Mouse (Mus musculus): ENCODE results near the gene Samd4b.

- TF ChIP-seq POLR2A (IDR thresholded peaks at IDR 0.05; ENCODE audit: control insufficient read depth in 1 of 2, insufficient read depth in 1 of 2, low read depth in 1 of 2, low read length in 2 of 2, poor library complexity in 1 of 2) (no peak), MXI1 (IDR thresholded peaks at IDR 0.05; ENCODE audit: low read depth, low read length) (no peak), ETS1 (IDR thresholded peaks at IDR 0.05; ENCODE audit: low read depth, low read length) (no peak)
Measured at GRCm38 (mm10) chr7:28575597-28575996, 22.3 kb downstream of the Samd4b start.

Measured in MEL (cell line).